Mouse (Mus musculus): ENCODE data around the gene Chn2. TPM values are rescaled to one million over a fixed set of nuclear protein-coding genes. Genes with fewer than 3 reads are reported as not detected.

Chn2 gene
- polyA plus RNA-seq, 1 experiment = 5.6 TPM

GRCm38 (mm10) chr6:54280248-54280647 lies 240.9 kb downstream of the Chn2 start:
- Histone ChIP-seq H3K9ac (ENCODE audit: low read depth, poor library complexity, severe bottlenecking) (no peak overlapping the region), H3K4me3 (ENCODE audit: low read depth, low read length) (no peak overlapping the region), H3K9me3 (replicated peaks; ENCODE audit: control insufficient read depth, insufficient read depth, low read length, poor library complexity, severe bottlenecking) (no peaks in the 10 kb centered on the region), H3K36me3 (ENCODE audit: control insufficient read depth, insufficient read depth, low read length, poor library complexity, severe bottlenecking) (no peaks in the 10 kb centered on the region), H3K4me1 (ENCODE audit: control insufficient read depth, insufficient read depth, low read length) (peaks cover 4% of the 10 kb centered on the region), H3K27ac (ENCODE audit: insufficient read depth, low read length) (no peak overlapping the region), H3K27me3 (ENCODE audit: control insufficient read depth, insufficient read depth, low read length, poor library complexity, severe bottlenecking) (no peaks in the 10 kb centered on the region)
- no peak for TF ChIP-seq EP300 (IDR thresholded peaks at IDR 0.05; ENCODE audit: insufficient read depth, low read depth, low read length)
- TF ChIP-seq POLR2A (IDR thresholded peaks at IDR 0.05; ENCODE audit: insufficient read depth, low read length) = no peak
- TF ChIP-seq CTCF (IDR thresholded peaks at IDR 0.05; ENCODE audit: low read depth, low read length) = no peak

- H3K4me1 ChIP-seq (ENCODE audit: control insufficient read depth, insufficient read depth, low read length) = peaks cover 2% of the 10 kb centered on the region
- H3K27ac ChIP-seq (ENCODE audit: insufficient read depth, low read length) = no peak overlapping the region
- no peak overlapping the region for H3K4me3 ChIP-seq (ENCODE audit: low read depth, low read length)
- no peaks in the 10 kb centered on the region for H3K27me3 ChIP-seq (ENCODE audit: control insufficient read depth, insufficient read depth, low read length, poor library complexity, severe bottlenecking)
- no peak for TF ChIP-seq POLR2A (IDR thresholded peaks at IDR 0.05; ENCODE audit: insufficient read depth, low read length)
- no peak for TF ChIP-seq CTCF (IDR thresholded peaks at IDR 0.05; ENCODE audit: low read depth, low read length)
- no peak for TF ChIP-seq EP300 (IDR thresholded peaks at IDR 0.05; ENCODE audit: insufficient read depth, low read depth, low read length)
- H3K9ac ChIP-seq (ENCODE audit: low read depth, poor library complexity, severe bottlenecking) = no peak overlapping the region
- no peaks in the 10 kb centered on the region for H3K9me3 ChIP-seq (replicated peaks; ENCODE audit: control insufficient read depth, insufficient read depth, low read length, poor library complexity, severe bottlenecking)
- H3K36me3 ChIP-seq (ENCODE audit: control insufficient read depth, insufficient read depth, low read length, poor library complexity, severe bottlenecking) = no peaks in the 10 kb centered on the region
These were observed 243.9 kb downstream of the Chn2 start for GRCm38 (mm10) chr6:54283299-54283698.

GRCm38 (mm10) chr6:54284167-54284711 lies 244.9 kb downstream of the Chn2 start:
- H3K36me3 ChIP-seq (ENCODE audit: control insufficient read depth, insufficient read depth, low read length, poor library complexity, severe bottlenecking) = no peaks in the 10 kb centered on the region
- peaks cover 2% of the 10 kb centered on the region for H3K4me1 ChIP-seq (ENCODE audit: control insufficient read depth, insufficient read depth, low read length)
- no peaks in the 10 kb centered on the region for H3K9me3 ChIP-seq (replicated peaks; ENCODE audit: control insufficient read depth, insufficient read depth, low read length, poor library complexity, severe bottlenecking)
- H3K27ac ChIP-seq (ENCODE audit: insufficient read depth, low read length) = no peak overlapping the region
- no peaks in the 10 kb centered on the region for H3K27me3 ChIP-seq (ENCODE audit: control insufficient read depth, insufficient read depth, low read length, poor library complexity, severe bottlenecking)
- no peak overlapping the region for H3K4me3 ChIP-seq (ENCODE audit: low read depth, low read length)
- H3K9ac ChIP-seq (ENCODE audit: low read depth, poor library complexity, severe bottlenecking) = no peak overlapping the region
- no peak for TF ChIP-seq CTCF (IDR thresholded peaks at IDR 0.05; ENCODE audit: low read depth, low read length)
- TF ChIP-seq EP300 (IDR thresholded peaks at IDR 0.05; ENCODE audit: insufficient read depth, low read depth, low read length) = no peak
- no peak for TF ChIP-seq POLR2A (IDR thresholded peaks at IDR 0.05; ENCODE audit: insufficient read depth, low read length)

- Histone ChIP-seq H3K9me3 (replicated peaks; ENCODE audit: control insufficient read depth, insufficient read depth, low read length, poor library complexity, severe bottlenecking) (no peaks in the 10 kb centered on the region), H3K36me3 (ENCODE audit: control insufficient read depth, insufficient read depth, low read length, poor library complexity, severe bottlenecking) (no peaks in the 10 kb centered on the region), H3K9ac (ENCODE audit: low read depth, poor library complexity, severe bottlenecking) (no peak overlapping the region), H3K4me1 (ENCODE audit: control insufficient read depth, insufficient read depth, low read length) (peaks cover 2% of the 10 kb centered on the region), H3K27me3 (ENCODE audit: control insufficient read depth, insufficient read depth, low read length, poor library complexity, severe bottlenecking) (no peaks in the 10 kb centered on the region), H3K27ac (ENCODE audit: insufficient read depth, low read length) (no peak overlapping the region), H3K4me3 (ENCODE audit: low read depth, low read length) (no peak overlapping the region)
- TF ChIP-seq CTCF (IDR thresholded peaks at IDR 0.05; ENCODE audit: low read depth, low read length) (no peak), EP300 (IDR thresholded peaks at IDR 0.05; ENCODE audit: insufficient read depth, low read depth, low read length) (no peak), POLR2A (IDR thresholded peaks at IDR 0.05; ENCODE audit: insufficient read depth, low read length) (no peak)
These were observed 247.5 kb downstream of the Chn2 start for GRCm38 (mm10) chr6:54286813-54287212.

DNA sequence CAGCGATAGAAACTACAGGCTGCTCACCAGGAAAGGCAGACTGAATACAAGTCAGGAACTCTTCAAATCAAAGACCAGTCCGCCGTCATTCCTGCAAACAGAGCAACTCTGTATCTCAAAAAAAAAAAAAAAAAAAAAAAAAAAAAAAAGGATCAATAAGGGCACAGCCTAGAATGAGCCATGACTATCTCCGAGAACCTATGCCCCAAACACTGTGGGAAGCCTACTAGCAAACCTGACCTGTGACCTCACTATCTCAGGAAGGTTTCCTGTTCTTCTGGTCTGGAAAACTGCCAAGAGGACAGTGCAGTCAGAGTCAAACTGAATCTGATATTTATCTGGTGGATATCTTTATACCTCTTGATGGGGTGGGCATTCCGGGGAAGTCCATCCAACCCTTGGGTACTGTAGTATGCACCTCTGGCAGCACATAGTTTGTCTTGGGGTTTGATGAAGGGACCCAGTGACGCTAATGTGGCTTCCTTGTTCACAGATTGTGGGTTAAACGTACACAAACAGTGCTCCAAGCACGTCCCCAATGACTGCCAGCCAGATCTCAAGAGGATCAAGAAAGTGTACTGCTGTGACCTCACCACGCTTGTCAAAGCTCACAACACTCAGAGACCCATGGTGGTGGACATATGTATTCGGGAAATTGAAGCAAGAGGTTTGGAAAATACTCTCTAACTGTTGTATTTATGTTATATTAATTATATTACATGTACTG lies 250.6 kb downstream of the Chn2 start:
- Histone ChIP-seq H3K4me1 (ENCODE audit: control insufficient read depth, insufficient read depth, low read length) (no peaks in the 10 kb centered on the region), H3K9ac (ENCODE audit: low read depth, poor library complexity, severe bottlenecking) (no peak overlapping the region), H3K9me3 (replicated peaks; ENCODE audit: control insufficient read depth, insufficient read depth, low read length, poor library complexity, severe bottlenecking) (no peaks in the 10 kb centered on the region), H3K27me3 (ENCODE audit: control insufficient read depth, insufficient read depth, low read length, poor library complexity, severe bottlenecking) (no peaks in the 10 kb centered on the region), H3K36me3 (ENCODE audit: control insufficient read depth, insufficient read depth, low read length, poor library complexity, severe bottlenecking) (no peaks in the 10 kb centered on the region), H3K4me3 (ENCODE audit: low read depth, low read length) (no peak overlapping the region), H3K27ac (ENCODE audit: insufficient read depth, low read length) (no peak overlapping the region)
- TF ChIP-seq CTCF (IDR thresholded peaks at IDR 0.05; ENCODE audit: low read depth, low read length) (no peak), POLR2A (IDR thresholded peaks at IDR 0.05; ENCODE audit: insufficient read depth, low read length) (no peak), EP300 (IDR thresholded peaks at IDR 0.05; ENCODE audit: insufficient read depth, low read depth, low read length) (no peak)

DNA sequence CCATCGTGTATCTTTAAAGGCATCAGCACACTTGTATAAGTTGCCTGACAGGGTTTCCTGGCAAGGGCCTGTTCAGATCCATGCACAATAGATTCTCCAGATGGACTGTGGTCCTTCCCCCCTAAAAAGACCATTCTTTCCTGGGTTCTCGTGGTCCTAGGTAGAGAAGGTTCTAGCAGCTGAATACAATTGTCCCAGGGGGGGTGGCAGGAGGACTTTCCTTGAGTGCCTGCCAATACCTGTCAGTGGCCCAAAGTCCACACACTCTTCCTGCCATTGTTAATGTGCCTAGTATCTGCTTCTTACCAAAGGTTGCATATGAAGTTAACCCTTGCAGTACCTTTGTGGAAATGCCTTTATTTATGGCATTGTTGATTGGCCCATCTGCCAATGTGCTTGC lies 257.9 kb downstream of the Chn2 start:
- H3K27ac ChIP-seq (ENCODE audit: insufficient read depth, low read length) = no peak overlapping the region
- H3K9ac ChIP-seq (ENCODE audit: low read depth, poor library complexity, severe bottlenecking) = no peak overlapping the region
- TF ChIP-seq EP300 (IDR thresholded peaks at IDR 0.05; ENCODE audit: insufficient read depth, low read depth, low read length) = no peak
- no peak overlapping the region for H3K4me3 ChIP-seq (ENCODE audit: low read depth, low read length)
- H3K36me3 ChIP-seq (ENCODE audit: control insufficient read depth, insufficient read depth, low read length, poor library complexity, severe bottlenecking) = no peaks in the 10 kb centered on the region
- H3K27me3 ChIP-seq (ENCODE audit: control insufficient read depth, insufficient read depth, low read length, poor library complexity, severe bottlenecking) = no peaks in the 10 kb centered on the region
- no peaks in the 10 kb centered on the region for H3K4me1 ChIP-seq (ENCODE audit: control insufficient read depth, insufficient read depth, low read length)
- no peaks in the 10 kb centered on the region for H3K9me3 ChIP-seq (replicated peaks; ENCODE audit: control insufficient read depth, insufficient read depth, low read length, poor library complexity, severe bottlenecking)
